Mouse (Mus musculus) adrenal gland, adult 2 months (tissue): ENCODE measurements at regions not wholly inside any gene's neighbourhood (a gene's known extent, or its start where the extent isn't known, plus 50 kb on each side); places are given as distances from the start of the nearest gene placed in this dataset.

Experiments used
- DNase-seq: peaks from one replicate; pipeline ENCODE4 v3.0.0; 2021

DNA sequence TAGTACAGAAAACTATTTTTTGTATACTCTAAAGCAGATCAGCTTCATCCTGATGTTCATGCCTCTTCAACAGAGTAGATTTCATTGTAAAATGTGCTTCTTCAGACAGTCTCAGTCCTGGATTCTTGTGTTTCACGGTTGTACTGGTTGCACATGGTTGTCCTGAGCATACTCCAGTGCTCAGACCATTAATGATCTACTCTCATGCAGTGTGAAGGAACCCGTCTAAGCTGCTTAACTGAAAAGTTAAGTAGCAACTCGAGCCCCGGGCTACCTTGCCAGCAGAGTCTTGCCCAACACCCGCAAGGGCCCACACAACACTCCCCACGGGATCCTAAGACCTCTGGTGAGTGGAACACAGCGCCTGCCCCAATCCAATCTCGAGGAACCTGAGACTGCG, 380.3 kb upstream of the Fbxo33 start:
- DNase-seq = no peak

DNA sequence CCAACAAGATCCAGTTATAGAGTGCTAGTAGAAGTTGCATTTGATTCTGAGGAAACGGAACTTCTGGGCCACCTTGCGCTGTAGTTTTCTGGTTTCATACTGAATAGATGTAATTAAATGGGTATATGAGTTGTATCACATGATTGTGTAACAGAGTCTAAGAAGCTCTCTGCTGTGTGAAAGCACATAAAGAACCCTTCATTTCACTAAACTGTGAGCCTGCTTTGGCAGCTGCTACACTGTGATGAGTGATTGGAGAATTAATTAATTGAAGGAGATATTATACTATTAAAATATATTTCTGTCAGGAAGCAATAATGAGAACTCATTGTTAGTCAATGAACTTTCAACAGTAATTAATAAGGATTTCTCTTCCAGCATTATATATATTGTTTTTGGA, 369.8 kb upstream of the Fbxo33 start:
- DNase-seq = no peak

DNA sequence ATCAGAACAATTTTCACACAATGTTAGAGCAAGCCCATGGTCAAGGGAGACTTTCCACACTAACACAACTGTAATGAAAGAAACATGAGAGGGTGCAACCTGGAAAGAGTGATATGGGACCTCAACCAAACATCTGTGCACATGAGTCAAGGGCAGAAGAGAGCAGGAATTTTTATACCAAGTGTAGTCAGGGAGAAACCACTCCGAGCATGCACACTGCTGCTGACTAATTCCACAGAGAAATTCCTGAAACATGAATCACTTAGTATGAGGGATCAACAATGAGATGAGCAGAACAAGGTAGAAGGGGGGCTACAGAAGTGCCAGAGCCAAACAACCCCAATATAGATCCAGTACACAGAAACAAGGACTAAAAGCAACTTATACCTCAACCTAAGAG, 363.1 kb upstream of the Fbxo33 start:
- DNase-seq = peak; percentile 1

DNA sequence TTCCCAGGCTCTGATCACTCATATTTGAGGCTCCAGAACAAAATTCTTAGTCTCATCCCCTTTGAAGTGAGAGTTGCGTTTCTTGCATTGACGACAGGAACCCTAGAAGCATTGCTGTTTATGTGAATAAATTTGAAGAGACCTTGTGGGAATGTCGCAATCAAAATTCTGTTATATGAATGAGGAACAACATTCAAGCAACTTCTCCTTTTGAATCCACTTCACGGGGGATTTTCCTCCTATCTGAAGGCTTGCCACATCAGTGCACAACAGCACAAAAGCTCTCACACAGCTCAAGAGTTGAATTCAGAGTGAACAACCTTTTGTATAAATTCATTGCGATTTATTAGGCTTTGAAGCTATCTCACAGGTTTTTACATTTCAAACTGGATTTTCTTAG, 360.2 kb upstream of the Fbxo33 start:
- no peak for DNase-seq

DNA sequence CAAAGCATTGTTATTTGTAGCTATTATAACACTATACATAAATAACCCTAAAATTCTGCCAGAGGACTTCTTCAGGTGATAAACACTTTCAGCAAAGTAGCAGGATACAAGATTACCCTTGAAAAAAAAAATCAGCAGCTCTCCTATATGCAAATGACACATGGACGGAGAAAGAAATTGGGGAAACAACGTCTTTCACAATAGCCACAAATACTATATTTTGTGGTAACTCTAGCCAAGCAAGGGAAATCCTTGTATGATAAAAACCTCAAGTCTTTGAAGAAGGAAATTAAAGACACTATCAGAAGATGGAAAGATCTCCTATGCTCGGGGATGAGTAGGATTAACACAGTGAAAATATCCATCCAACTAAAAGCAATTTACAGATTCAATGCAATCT, 344.4 kb upstream of the Fbxo33 start:
- DNase-seq = no peak

DNA sequence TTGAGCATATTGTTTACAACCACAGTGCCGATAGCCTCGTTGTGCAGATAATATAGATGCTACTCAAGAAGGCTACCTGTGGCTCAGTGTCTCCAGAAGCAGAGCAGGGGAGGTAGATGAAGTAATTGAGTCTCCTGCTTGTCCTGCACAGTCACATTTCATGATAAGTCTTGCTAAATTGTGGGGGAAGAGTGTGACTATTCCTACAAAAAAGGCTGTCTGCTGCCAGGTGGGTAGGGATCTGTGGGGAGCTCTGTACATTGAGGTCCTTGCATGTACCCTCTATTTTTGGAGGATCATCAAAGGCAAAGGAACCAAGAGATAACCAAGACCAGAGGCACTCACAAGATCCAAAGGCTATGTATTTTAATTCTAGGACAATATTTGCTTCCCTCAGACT, 320.3 kb upstream of the Fbxo33 start:
- DNase-seq = no peak

DNA sequence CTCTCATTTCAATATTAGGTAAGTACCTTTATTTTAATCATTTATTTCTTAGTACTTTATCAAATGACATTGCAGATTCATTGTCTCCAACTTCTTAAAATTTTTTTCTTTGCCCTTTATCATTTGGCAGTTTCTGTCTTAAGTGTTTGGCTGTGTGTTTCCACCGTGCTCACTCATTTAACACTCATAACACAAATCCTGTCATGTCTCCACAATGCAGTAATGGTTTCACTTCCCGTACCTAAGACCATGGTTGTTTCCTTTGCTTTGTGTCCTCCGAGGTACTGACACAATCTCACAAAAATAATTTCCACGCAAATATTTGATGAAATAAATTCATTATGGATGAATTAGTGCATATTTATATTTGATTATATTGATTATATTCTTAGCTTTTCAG, 311.0 kb upstream of the Fbxo33 start:
- DNase-seq = no peak

DNA sequence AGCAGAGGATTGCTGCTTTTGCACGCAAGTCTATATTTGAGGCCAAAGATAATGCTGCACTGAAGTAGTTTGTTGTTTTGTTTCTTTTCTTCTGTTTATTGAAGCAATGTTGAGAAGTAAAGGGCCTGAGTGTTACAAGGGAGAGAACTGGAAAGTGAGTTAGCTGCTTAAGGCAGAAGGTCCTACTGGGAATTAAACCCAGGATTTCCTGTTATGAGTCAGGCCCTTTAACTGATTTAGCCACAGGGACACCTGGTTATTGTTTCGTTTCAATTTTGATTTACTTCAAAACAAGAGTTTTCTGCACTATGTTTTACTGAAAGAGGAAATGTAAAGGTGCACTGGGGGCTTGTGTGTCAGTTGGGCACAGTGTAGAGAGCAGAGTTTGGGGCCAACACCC, 303.8 kb upstream of the Fbxo33 start:
- no peak for DNase-seq

DNA sequence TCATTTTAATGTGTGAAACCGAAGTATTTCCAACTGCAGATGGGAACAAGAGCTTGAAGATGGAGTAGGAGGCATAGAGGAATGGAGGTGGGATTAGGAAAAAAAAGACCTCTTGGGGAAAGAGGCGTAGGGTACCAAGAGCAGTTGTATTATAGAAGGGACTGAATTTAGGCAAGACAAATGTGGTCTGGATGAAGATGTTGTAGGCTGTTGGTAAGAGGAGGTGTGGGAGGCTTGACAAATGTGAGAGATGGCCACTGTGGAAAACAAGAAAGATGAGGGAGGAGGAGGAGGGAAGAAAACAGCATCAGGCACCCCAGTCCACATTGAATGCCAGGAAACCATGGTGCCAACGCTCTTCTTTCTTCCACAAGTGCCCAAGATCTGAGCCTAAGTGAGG, 302.4 kb upstream of the Fbxo33 start:
- no peak for DNase-seq

DNA sequence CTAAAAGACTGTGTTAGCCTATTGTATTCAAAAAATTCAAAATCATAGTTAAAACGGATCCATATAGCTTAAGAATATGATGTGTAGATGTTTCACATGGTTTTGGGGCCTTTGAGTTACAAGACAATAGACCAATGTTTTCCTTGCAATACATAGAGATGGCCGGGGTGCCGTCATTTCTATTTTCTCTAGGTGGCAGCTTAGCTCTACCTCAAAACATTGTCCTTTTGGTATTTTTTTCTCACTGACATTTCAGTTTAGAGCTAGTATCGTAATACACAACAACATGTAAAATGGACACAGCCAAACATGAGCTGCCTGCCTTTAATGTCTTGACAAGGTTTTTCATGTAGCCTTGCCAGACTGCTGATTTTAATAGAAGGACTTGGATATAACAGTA, 290.3 kb upstream of the Fbxo33 start:
- DNase-seq = peak; percentile 1

DNA sequence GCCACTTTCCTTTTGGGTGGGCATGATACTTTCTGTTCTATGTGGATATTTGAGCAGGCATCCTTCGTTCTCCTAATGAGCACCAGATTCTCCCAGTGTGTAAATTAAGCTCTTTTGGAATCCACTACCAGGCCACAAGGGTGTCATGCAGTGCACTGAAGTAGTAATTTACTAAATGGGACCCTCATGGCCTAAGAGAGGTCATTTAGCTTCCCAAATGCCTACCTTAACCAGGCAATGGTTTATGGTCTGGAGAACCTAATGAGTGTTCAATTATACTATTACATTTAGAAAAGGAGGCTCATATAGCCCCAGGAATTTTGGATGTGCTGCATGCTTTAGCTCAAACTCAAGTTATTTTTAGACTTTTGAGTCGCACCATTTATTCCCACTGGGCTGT, 289.6 kb upstream of the Fbxo33 start:
- DNase-seq = no peak

DNA sequence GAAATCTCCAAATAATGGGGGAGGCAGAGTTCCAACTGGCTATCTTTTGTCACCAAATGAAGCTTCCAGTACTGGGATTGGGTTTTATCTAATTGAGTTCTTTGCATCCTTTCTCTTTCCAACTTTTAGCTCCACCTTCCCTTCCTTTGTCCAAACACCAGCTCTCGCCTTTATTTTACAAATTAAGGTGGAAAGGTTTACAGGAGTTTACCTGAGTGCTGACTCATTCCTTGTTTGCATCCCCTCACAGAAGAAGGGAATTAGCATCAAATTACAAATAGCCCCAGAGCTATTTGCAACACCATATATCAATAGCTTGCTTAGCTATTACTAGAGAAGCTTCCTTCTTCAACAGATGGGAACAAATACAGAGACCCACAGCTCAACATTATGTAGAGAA, 287.9 kb upstream of the Fbxo33 start:
- no peak for DNase-seq

DNA sequence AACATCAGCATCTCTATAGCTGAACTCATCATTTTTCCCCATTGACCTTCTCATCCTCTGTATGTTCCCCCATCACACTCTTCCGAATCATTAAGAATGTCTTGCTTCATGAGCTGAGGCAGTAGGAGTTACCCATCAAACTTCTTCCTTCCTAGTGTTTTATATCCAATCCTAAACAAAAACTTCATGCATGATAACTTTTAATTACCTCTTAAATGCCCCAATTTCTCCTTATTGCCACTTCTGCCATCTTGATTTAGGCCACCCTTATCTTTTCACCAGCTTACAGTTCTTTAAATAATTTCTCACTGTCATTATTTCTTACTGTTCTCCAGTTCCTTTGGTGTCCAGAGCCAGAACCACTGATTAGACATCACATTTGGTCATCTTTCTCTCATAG, 277.9 kb upstream of the Fbxo33 start:
- DNase-seq = no peak

DNA sequence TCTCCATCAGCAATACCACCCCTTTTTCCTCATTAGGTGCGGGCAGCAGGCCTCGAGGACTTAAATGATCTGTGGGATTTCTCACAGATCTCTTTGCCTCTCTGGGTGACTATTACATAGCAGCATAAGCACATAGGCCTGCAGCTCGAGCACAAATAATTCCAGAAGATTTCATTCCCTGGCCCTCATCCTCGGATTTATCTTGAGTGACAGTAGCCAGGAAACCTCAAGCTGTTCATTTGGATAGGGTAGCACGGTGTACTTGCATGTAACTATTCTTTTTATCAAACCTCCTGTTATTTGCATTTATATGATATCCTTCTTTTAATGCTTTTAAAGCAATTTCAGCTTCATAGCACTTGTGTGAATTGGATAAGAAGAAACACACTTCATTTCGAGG, 268.5 kb upstream of the Fbxo33 start:
- no peak for DNase-seq

DNA sequence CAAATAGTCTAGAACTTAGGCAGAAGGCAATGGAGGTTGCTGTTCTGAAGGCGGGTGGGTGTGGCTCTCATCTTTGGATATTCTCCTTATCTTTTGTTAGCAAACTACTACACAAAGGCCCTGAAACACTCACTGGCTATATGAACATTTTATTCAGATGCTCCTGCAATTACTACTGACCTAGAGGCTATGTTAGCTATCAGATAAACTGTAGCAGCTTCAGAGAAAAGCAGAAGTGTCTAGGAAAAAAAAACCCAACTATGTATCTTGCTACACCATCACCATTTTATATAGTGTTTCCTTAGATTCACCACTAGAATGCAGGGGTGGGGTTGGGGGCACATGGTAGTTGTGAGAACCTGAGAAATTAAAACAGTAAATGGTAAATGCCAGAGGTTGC, 268.0 kb upstream of the Fbxo33 start:
- DNase-seq = no peak

DNA sequence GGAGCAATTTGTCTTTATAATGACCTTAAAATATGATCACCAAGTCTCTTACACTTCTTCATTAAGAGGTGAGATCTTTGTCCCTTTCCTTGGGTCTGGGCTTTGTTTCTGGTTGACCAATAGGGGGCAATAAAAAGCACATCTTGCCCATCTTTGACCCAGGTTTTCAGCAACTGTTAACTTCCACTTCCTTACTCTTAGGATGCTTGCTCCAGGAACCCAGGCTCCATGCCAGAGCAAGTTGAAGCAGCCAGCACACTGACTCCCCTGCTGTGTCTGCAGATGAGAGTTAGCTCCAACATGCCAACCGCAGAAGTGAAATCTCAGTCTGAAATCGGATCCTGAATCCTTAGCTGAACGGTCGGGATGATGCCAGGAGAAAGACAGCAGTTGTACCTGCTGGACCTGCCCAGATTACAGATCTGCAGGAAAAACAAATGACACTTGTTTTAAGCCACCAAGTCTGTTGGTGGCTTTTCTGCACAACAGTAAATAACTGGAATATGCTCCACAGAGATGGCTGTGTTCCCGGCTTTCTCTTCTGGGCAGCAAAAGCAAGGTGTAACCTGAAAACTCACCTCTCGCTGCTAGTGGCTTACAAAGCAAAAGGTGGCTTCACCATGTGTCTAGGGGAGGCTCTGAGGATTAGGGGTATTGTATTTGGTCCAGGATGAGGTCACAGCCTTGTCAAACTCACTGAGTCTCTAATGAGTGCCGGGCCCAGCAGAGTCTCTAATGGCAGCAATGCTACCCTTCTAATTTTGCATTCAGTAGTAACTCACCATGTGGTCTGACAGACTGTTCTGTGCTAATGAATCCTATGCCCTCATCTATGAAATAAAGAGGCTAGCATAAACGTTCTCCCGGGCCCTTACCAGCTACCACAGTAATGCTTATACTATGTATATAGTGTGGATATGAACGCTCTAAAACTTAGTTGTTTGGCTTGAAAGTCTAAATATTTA, 241.8 kb upstream of the Fbxo33 start:
- DNase-seq = no peak

DNA sequence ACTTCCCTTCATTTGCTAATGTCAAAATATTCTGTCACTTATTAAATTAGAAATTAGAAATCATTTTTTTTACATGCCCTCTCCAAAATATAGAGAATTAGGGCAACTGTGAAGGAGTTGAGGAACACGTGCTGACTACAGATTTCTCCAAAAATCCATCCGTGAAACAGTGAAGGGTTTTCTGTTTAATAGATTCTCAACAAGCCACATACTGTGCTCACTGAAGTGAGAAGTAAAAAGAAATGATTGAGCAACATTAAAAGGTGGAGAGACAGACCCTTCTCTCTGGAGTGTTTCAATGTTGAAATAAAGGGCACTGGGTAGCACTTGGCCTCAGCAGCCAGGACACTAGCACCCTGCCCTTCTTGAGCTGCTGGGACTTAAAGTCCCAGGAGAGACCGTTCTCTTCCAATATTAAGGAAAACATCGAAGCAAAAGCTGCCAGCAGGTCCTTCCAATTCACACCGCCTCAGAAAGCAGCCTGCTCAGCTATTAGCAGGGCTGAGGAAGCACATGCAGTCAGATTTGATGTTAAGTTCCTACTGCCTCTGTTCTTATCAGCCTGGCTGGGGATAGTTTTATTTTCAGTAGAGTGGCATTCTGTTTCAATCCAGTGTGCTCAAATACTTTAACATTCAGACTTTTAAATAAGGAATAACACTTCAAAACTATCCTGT, 236.8 kb upstream of the Fbxo33 start:
- DNase-seq = no peak

DNA sequence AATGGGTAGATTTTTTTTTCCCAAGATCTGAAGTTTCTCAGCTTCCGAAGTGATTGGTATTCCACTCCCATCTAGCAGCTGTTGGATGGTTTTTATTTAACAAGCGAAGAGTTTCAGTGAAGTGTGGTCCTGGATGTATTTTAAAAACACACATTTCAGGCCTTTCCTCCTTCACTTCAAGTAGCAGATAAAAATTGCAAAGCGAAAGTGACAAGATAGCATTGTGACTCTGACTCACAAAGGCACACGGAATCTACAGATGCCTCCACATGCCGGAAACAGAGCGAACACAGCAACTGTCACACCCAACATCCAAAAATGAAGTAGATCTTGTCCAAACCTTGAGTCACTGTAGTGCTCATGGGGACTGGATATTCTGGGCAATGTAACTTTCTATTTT, 195.5 kb upstream of the Fbxo33 start:
- no peak for DNase-seq

DNA sequence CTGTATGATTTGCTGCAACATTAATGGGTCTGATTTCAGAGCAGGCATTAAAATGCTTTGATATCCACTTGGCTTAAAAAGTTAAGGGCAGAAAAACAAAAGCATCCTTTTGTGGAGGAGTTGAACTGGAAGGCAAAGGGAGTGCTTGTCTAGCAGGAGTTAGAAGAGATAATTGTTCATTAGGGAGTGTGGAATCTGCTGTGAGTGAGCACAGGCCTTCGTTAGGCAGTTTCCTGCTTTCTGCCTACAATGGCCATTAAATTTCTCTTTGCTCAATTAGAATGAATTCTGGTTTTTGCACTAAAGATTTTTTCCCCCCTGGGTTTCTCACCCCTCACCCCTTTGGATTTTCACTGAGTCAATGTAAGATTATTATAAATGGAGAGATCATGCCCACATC, 192.0 kb upstream of the Fbxo33 start:
- no peak for DNase-seq

DNA sequence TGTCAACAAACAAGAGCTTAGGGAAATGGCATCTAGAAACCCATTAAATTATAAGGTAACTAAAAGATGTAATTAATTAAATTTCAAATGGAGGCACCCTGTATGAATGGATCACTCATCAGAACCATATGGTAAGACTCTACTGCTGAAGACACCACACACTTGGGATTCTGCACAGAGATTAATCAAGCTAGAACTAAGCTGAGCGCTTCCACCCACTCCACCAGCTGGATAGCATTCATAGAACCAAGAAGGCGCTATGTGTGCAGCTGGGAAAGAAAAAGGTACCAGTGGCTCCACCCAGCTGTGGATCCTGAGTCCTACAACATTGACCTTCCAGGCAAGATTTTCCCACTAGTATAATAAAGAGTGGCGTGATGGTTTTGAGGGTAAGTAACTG, 171.6 kb upstream of the Fbxo33 start:
- no peak for DNase-seq

DNA sequence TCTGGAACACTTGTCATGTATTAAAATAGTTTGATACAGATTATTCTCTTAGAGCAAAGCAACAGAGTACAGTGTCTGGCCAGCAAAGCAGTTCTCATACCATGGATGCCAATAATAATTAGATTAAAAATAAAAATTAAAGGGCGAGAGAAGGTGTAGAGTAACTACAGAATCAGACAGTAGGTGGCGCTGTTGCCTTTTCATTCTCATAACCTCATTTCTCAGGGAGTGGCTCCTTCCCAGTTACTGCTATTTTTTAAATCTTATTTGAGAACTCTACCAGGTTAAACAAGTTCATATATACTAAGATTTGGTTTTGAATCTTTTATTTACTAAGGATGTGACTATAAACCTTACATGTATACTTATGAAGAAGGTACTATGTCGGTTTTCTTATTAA, 163.3 kb upstream of the Fbxo33 start:
- peak; percentile 4 for DNase-seq

DNA sequence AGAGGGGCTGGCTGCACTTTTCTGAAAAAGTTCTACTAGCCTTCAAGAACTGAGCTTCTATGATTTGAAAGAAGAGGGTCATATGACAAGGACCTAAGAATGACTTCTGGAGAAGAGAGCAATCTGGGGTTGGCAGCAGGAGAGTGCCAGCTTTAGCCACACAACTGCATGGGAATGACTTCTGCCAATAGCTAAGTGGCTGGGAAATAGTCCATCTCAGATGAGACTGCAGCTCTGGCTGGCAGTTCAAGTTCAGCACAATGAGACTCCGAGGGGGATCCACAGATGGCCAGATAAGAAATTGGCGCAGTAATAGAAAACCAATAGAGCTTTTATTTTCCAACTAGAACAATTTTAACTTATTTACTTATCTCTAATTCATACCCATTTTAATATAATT, 122.1 kb upstream of the Fbxo33 start:
- DNase-seq = no peak

DNA sequence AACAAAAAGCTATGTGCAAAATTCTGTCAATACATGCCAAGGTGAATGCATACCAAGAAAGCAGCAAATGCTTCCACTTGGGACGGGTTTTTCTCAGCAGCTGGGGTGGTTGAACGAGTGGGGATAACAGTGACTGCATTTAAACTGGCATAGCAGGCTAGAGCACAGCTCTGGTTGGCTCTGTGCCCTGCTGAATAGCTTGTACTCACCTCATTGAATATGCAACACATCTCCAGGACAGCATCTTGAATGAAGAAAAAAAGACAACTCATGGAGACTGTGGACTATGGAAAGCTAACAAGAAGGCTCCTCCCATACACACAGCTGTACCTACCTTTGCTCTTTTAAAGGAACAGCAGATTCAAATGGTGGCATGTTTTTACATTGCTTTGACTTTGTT, 111.2 kb upstream of the Fbxo33 start:
- DNase-seq = no peak

DNA sequence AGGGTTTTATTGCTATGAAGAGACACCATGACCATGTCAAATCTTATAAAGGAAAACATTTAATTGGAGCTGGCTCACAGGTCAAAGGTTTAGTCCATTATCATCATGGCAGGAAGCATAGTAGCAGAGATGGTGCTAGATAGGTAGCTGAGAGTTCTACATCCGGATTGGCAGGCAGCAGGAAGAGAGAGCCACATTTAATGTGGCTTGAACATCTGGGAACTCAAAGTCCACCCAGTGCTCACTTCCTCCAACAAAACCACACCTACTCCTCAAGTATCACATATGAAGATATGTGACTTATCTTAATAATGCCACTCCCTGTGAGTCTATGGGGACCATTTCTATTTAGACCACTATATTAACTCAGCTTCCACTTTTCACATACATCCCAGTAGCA, 93.2 kb upstream of the Fbxo33 start:
- no peak for DNase-seq
